Mouse (Mus musculus) cerebellum, adult 2 months (tissue): ENCODE measurements around the gene Zyg11b. TPM values are rescaled to one million over a fixed set of nuclear protein-coding genes. Genes with fewer than 3 reads are reported as not detected.

Source experiments
- DNase-seq, 2 experiments: peaks; one replicate each; pipeline ENCODE4 v3.0.0; 2021
- H3K27ac ChIP-seq: fragments of 200-500 bp; 2 replicates; pipeline ENCODE4 v1.5.1; 2012; ENCODE audit warnings: low read length, control low read depth, inconsistent platforms; ENCODE audit not compliant: insufficient read depth
- H3K27me3 ChIP-seq: fragments of 200-500 bp; 2 replicates; pipeline ENCODE4 v1.6.1; 2012; ENCODE audit warnings: inconsistent platforms, mild to moderate bottlenecking, low read length, moderate library complexity; ENCODE audit not compliant: control insufficient read depth, insufficient read depth
- H3K4me1 ChIP-seq: fragments of 200-500 bp; 2 replicates; pipeline ENCODE4 v1.6.1; 2011; ENCODE audit warnings: low read length; ENCODE audit not compliant: control insufficient read depth, insufficient read depth
- H3K4me3 ChIP-seq: fragments of 200-500 bp; replicated peaks from 2 replicates; pipeline ENCODE3; 2011; ENCODE audit warnings: mild to moderate bottlenecking, low read depth, low read length, control low read depth; ENCODE audit not compliant: insufficient read depth
- CTCF ChIP-seq: fragments of 200-500 bp; IDR thresholded peaks from 2 replicates; pipeline ENCODE4 v1.5.1; 2011; ENCODE audit warnings: low read depth, mild to moderate bottlenecking, control low read depth, low read length, moderate library complexity, borderline replicate concordance; ENCODE audit not compliant: insufficient read depth
- POLR2A ChIP-seq: fragments of 200-500 bp; IDR thresholded peaks from 2 replicates; pipeline ENCODE4 v1.6.1; 2011; ENCODE audit warnings: low read length, control low read depth, borderline replicate concordance; ENCODE audit not compliant: insufficient read depth
- WGBS: fragments of 180-500 bp; shearing (Covaris S2); methylation state at CpG from one replicate; pipeline ENCODE4 v1.1.7; 2018; 5-methylcytosine and 5-hydroxymethylcytosine counted together
- polyA plus RNA-seq: library from polyadenylated mRNA; depleted of rRNA; stranded (reverse); fragments of >200 nt; gene quantifications from 2 replicates; pipeline ENCODE4 v1.2.3, GENCODE M21; 2012

Gene Zyg11b
- polyA plus RNA-seq, 1 experiment: 39.4 TPM

DNA sequence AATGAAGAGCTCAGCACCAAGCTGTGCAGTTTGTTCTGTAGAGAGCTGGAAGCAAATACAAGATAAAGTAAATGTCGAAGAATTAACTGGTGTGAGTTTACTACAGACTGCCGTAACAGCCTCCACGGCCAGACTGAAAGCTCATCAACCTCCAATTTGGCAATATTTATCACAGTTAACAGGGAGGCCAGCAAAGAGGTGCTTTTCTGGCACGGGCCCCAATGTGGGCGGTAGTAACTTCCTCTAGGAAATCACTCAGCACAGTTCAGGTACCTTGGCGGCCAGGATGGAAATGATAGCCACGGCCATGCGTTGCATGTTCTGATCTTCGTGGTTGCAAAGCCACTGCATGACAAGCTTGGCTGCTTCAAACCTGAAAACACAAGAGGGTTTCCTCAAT, 50.4 kb downstream of the Zyg11b start:
- TF ChIP-seq CTCF (no peak), POLR2A (no peak)
- H3K27me3 ChIP-seq: no peaks in the 10 kb centered on the region
- WGBS: 97% methylated on average over 9 of the region's 9 CpGs
- H3K4me1 ChIP-seq: no peaks in the 10 kb centered on the region; the same call in 1 of the 2 replicates
- DNase-seq: no peak
- H3K4me3 ChIP-seq: no peak overlapping the region
- no peak overlapping the region for H3K27ac ChIP-seq

DNA sequence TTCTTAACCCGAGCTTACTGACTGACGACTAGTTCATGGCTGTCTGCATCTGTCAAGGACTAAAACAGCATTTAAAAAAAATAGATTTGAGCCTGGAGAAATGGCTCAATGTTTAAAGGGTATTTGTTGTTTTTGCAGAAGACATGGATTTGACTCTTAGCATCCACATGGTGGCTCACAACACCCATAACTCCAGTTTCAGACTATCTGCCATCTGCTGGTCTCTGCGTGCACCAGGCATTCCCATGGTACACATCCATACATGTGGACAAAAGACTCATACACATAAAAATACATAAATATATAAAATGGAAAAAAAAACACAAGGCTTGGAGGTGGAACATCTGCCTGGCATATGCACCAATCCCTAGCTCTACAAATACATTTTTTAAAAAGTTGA, 51.6 kb downstream of the Zyg11b start:
- no peaks in the 10 kb centered on the region for H3K27me3 ChIP-seq
- no peak for DNase-seq
- whole genome bisulfite sequencing: 84% methylated on average over 3 of the region's 3 CpGs
- no peak for TF ChIP-seq POLR2A
- peak; percentile 34; the same call in 1 of the 2 replicates for TF ChIP-seq CTCF
- no peak overlapping the region for H3K4me3 ChIP-seq
- H3K27ac ChIP-seq: no peak overlapping the region
- H3K4me1 ChIP-seq: no peaks in the 10 kb centered on the region; the same call in 1 of the 2 replicates

DNA sequence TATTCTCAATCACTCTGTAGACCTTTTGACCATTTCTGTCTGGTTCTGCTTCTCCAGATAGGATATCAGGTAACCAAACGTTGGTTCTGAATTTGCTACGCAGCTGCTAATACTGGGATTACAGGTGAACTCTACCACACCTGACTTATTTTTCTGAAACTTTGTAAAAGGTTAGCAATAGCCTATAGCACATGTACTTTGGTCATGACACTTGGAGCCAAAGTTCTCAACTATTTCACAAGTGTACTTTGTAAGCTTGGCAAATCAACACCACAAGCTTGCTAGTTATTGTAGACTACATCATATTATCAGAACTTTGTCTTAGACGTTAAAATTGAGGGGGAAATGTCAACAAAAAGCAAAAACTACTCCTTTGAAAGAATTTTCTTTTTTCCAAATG, 67.2 kb downstream of the Zyg11b start:
- WGBS: 94% methylated on average over 3 of the region's 3 CpGs
- Histone ChIP-seq H3K4me1 (no peaks in the 10 kb centered on the region), H3K27ac (no peak overlapping the region), H3K4me3 (no peak overlapping the region), H3K27me3 (no peaks in the 10 kb centered on the region)
- no peak for TF ChIP-seq CTCF
- no peak for TF ChIP-seq POLR2A
- no peak for DNase-seq

DNA sequence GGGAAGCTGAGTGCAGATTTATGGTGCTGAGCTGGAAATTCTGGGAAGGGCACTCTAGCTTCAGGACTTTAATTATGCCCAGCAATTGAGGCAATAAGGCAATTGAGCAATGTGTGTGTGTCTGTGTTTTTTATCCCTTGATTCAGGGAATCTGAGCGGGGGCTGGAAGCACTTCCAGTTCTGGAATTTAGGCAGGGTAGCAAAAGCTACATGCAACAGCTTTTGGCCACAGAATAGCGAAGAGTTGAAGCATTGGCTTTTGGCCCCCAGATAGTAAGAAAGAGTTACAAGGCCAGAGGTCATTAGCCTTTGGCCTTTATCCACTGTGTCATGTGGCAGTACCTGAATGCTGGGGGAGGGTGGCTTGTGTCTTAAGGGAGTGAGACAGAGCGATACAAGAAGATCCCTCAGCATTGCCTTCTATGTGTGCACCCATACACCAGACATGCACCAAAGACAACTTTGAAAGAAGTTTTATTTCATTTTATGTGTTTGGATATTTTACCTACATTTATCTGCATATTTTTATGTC, 75.5 kb downstream of the Zyg11b start:
- no peak for DNase-seq
- Histone ChIP-seq H3K27me3 (no peaks in the 10 kb centered on the region), H3K27ac (no peak overlapping the region), H3K4me1 (no peaks in the 10 kb centered on the region), H3K4me3 (no peak overlapping the region)
- TF ChIP-seq POLR2A: no peak
- no peak for TF ChIP-seq CTCF
- 53% methylated on average over 3 of the region's 3 CpGs for WGBS

DNA sequence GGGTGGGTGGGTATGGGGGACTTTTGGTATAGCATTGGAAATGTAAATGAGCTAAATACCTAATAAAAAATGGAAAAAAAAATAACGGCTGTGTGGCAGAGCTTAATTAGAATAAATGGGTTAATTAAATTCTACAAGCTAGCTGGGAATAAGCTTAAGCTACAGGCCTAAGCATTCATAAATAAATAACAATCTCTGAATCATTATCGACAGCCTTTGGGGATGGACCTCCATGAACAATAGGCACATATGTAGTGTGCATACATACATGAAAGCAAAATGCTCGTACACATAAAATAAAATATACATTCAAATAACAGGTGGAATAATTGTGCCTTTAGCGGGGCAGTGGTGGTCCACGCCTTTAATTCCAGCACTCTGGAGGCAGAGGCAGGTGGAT, 78.4 kb downstream of the Zyg11b start:
- 94% methylated on average over 5 of the region's 5 CpGs for WGBS
- no peak overlapping the region for H3K27ac ChIP-seq
- no peak for DNase-seq

DNA sequence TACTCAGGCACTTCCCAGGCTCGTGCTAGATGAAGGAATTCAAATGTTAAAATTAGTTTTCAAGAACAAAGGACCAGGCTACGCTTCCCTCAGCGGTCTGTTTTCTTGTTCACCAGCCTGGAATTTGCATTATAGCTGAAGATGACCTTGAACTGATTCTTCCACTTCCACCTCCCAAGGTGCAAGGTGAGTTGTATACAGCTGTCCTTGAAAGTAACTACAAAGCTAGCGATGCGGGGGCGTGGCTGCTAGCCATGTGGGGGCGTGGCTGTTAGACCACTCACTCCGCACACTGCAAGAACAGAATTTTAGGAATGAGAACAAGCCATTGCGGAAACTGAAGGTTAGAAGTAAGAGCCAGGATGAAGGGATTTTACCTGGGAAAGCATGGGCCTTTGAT, 81.9 kb downstream of the Zyg11b start:
- no peaks in the 10 kb centered on the region for H3K4me1 ChIP-seq
- no peak overlapping the region for H3K4me3 ChIP-seq
- TF ChIP-seq POLR2A: no peak
- no peak for TF ChIP-seq CTCF
- H3K27ac ChIP-seq: no peak overlapping the region
- WGBS: 51% methylated on average over 9 of the region's 9 CpGs
- H3K27me3 ChIP-seq: peaks cover 5% of the 10 kb centered on the region
- DNase-seq: no peak

More for the DNA sequence above, 78.4 kb downstream of the Zyg11b start:
- no peak for TF ChIP-seq CTCF
- no peak for TF ChIP-seq POLR2A
- no peak overlapping the region for H3K4me3 ChIP-seq
- no peaks in the 10 kb centered on the region for H3K4me1 ChIP-seq
- H3K27me3 ChIP-seq: peaks cover 4% of the 10 kb centered on the region

DNA sequence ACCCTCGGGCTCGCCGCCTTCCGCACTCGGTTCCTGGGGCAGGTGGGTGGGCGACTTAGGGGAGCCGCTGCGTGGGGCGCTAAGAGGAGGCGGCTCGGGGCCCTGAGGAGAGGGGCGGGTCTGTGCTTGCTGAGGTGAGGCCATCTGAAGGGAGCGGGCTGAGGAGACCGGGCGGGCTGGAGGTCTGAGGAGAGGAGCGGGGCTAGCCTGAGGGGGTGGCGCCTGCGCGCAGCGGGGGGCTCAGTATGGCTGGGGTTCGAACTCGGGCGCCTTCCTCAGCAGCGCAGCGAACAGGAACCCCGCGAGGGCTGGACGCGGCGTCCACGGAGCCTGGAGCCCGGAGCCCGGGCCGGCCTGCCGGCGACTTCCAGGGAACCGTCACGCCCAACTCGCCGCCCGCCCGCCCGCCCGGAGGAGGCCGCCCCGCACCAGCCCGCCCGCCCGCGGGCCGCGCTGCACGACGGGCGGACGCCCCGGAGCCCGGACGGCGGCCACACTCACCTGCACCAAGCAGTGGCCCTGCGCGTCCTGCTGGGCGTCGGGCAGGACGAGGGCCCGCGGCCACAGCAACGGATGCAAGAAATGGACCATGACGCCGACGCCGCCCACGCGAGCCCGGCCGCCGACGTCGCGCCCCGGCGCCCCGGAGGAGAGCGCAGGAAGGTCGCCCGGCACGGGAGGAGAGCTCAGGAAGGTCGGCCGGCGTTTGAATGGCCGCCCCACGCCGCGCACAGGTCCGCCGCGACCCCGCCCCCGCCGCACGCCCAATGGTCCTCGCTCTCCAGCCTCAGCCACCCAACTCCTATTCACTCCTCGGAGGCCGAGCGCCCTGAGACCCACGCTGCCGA, 83.3 kb downstream of the Zyg11b start, which contains the start of gene Zyg11a:
TSS of gene Zyg11a (minus strand) at position 717 of the 848 bp plus-strand sequence.
- no peak for TF ChIP-seq POLR2A
- TF ChIP-seq CTCF: no peak
- peaks cover 5% of the 10 kb centered on the region for H3K27me3 ChIP-seq
- H3K4me3 ChIP-seq: no peak within 1 kb of the TSS
- no peak for DNase-seq
- no peaks in the 10 kb centered on the region for H3K4me1 ChIP-seq
- 3% methylated on average over 94 of the region's 107 CpGs for WGBS
- no peak within 1 kb of the TSS for H3K27ac ChIP-seq

DNA sequence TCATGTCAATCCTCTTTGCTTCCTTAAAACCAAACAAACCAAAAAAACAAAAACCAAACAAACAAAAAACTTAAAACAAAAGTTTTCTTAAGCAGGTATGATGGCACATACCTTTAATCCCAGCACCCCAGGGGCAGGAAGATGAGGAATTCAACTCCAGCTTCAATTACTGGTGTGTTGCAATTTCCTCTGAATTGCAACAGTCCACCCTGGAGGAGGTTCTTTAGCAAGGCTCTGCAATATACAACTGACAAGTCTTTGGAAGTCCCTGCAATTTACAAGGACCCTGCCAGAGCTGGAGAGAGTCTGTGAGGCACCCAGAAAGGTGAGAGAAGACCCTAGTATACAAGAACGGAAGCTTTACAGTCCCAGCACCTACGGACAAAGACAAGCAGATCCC, 87.9 kb downstream of the Zyg11b start:
- H3K4me1 ChIP-seq: no peaks in the 10 kb centered on the region
- 81% methylated on average over 2 of the region's 2 CpGs for WGBS
- H3K27ac ChIP-seq: no peak overlapping the region
- no peak for TF ChIP-seq CTCF
- TF ChIP-seq POLR2A: no peak
- DNase-seq: no peak
- H3K4me3 ChIP-seq: no peak overlapping the region
- peaks cover 5% of the 10 kb centered on the region for H3K27me3 ChIP-seq

DNA sequence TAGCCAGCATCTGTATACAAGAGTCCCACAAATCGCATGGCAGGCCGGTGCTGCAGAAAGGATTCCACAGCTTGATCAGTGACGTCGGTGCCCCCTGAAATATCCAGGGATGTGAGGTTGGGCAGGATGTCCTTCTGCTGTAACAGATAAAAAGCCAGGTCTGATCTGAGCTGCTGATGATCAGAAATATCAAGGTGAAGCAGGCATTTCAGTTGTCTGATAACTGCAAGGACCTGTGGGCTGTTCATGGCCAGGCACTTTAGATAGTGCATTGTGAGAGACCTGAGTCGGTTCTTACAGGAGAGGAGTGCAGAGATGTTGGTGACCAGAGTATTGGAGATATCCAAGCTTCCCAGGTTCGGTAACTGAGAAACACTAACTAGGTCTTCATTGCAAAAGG, 96.3 kb downstream of the Zyg11b start:
- 94% methylated on average over 6 of the region's 6 CpGs for WGBS
- no peaks in the 10 kb centered on the region for H3K4me1 ChIP-seq
- no peak overlapping the region for H3K4me3 ChIP-seq
- H3K27me3 ChIP-seq: no peaks in the 10 kb centered on the region
- no peak for DNase-seq
- no peak overlapping the region for H3K27ac ChIP-seq
- TF ChIP-seq CTCF: no peak
- TF ChIP-seq POLR2A: no peak
